Mouse (Mus musculus) spleen, adult 2 months (tissue): ENCODE results near the gene Plin3. TPM values are rescaled to one million over a fixed set of nuclear protein-coding genes. Genes with fewer than 3 reads are reported as not detected.
A peak's percentile ranks its signal among the peaks of the same experiment; 100 is the strongest.

ENCODE experiments used
- DNase-seq, 2 experiments: peaks; one replicate each; pipeline versions ENCODE4 v3.0.0 to v3.0.0-alpha.2; 2012 to 2021; ENCODE audit warnings: low spot score in 2 of 2, low read depth in 1 of 2
- H3K27ac ChIP-seq: fragments of 200-500 bp; 2 replicates; pipeline ENCODE4 v1.5.1; 2012; ENCODE audit warnings: low read length, inconsistent platforms; ENCODE audit not compliant: insufficient read depth
- H3K27me3 ChIP-seq: fragments of 200-500 bp; 2 replicates; pipeline ENCODE4 v1.6.1; 2012; ENCODE audit warnings: mild to moderate bottlenecking, moderate library complexity, low read length, inconsistent platforms; ENCODE audit not compliant: control insufficient read depth, insufficient read depth
- H3K36me3 ChIP-seq: fragments of 200-500 bp; 2 replicates; pipeline ENCODE4 v1.6.1; 2012; ENCODE audit warnings: mild to moderate bottlenecking, low read length, inconsistent platforms; ENCODE audit not compliant: control insufficient read depth, insufficient read depth
- H3K4me1 ChIP-seq: fragments of 200-500 bp; 2 replicates; pipeline ENCODE4 v1.6.1; 2011; ENCODE audit warnings: inconsistent platforms; ENCODE audit not compliant: control insufficient read depth, insufficient read depth, insufficient read length
- H3K4me3 ChIP-seq: fragments of 200-500 bp; 2 replicates; pipeline ENCODE4 v1.5.1; 2011; ENCODE audit warnings: mild to moderate bottlenecking, inconsistent platforms; ENCODE audit not compliant: insufficient read depth, insufficient read length; ENCODE audit errors: extremely low read depth
- CTCF ChIP-seq: fragments of 200-500 bp; IDR thresholded peaks from 2 replicates; pipeline ENCODE4 v1.5.1; 2011; ENCODE audit warnings: mild to moderate bottlenecking, inconsistent platforms; ENCODE audit not compliant: insufficient read depth, insufficient read length, insufficient replicate concordance; ENCODE audit errors: extremely low read depth
- POLR2A ChIP-seq: fragments of 200-500 bp; IDR thresholded peaks from 2 replicates; pipeline ENCODE4 v1.6.1; 2011; ENCODE audit warnings: low read depth, low read length, inconsistent platforms
- WGBS: fragments of 180-500 bp; shearing (Covaris S2); methylation state at CpG from one replicate; pipeline ENCODE4 v1.1.7; 2018; 5-methylcytosine and 5-hydroxymethylcytosine counted together
- polyA plus RNA-seq: library from polyadenylated mRNA; depleted of rRNA; stranded (reverse); fragments of >200 nt; gene quantifications from 2 replicates; pipeline ENCODE4 v1.2.3, GENCODE M21; 2012

Plin3 gene
- polyA plus RNA-seq, 1 experiment: 13.4 TPM

DNA sequence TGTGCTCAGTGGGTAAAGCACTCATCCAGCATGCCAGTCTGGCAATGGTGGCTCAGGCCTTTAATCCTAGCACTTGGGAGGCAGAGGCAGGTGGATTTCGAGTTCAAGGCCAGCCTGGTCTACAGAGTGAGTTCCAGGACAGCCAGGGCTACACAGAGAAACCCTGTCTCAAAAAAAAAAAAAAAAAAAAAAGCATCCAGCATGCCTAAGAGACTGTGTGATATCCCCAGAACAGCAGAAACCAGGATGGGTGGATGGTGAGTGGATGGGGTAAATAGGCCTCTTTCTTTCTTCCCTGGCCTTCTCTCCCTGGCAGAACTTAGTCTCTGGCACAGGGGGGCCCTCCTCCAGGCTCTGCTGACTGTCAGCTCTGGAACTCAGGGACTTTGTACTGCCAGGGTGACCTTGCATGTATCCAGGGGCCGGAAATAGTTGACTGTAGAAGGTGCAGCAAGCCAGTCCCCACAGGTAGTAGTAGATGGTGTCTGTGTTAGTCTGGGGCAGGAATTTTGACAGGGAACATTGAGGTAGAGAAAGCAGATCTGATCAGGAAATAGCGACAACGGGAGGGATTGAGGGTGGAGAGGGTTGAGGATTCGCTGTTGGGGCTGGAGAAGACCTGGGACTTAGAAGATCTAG is 16.7 kb downstream of the Plin3 start:
- TF ChIP-seq CTCF (no peak), POLR2A (no peak)
- WGBS: 22% methylated on average over 5 of the region's 5 CpGs
- H3K4me1 ChIP-seq: peaks cover 6% of the 10 kb centered on the region; the same call in 1 of the 2 replicates

GRCm38 (mm10) chr17:56273986-56274385 is 18.7 kb downstream of the Plin3 start:
- Histone ChIP-seq H3K27ac (no peak overlapping the region), H3K27me3 (no peaks in the 10 kb centered on the region), H3K36me3 (peaks cover 17% of the 10 kb centered on the region), H3K4me1 (peaks cover 6% of the 10 kb centered on the region; the same call in 1 of the 2 replicates), H3K4me3 (no peak overlapping the region)
- TF ChIP-seq POLR2A (no peak), CTCF (no peak)
- 87% methylated on average over 5 of the region's 5 CpGs for WGBS
- DNase-seq: no peak

More for the DNA sequence above, 16.7 kb downstream of the Plin3 start:
- H3K27me3 ChIP-seq: no peaks in the 10 kb centered on the region
- H3K4me3 ChIP-seq: peak overlapping the region; percentile 68
- H3K27ac ChIP-seq: peak overlapping the region; percentile 62
- H3K36me3 ChIP-seq: peaks cover 17% of the 10 kb centered on the region
- peak in 1 of 2 experiments; percentile 5 for DNase-seq

DNA sequence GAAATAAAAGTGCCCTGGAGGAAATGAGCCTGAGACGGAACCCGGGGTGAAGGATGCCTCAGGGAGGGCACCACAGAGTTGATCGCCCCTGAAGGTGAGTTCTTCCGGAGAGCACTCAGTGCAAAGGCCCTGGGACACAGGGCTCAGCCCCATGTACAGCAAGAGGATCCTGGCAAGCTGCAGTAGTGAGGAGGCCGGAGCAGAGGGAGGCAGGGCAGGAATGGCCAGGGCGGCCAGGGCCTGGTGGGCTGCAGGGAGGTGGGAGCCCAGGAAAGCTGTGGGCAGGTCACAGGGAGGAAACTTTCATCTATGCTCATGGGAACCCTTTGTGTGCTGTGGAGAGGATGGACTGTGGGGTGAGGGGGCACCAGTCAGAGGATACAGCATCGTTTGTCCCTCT is 19.2 kb downstream of the Plin3 start:
- 83% methylated on average over 7 of the region's 7 CpGs for WGBS
- Histone ChIP-seq H3K4me1 (peaks cover 6% of the 10 kb centered on the region; the same call in 1 of the 2 replicates), H3K4me3 (no peak overlapping the region), H3K27ac (peak overlapping the region; percentile 12; the same call in 1 of the 2 replicates), H3K27me3 (no peaks in the 10 kb centered on the region), H3K36me3 (peaks cover 17% of the 10 kb centered on the region)
- no peak for TF ChIP-seq CTCF
- no peak for TF ChIP-seq POLR2A
- DNase-seq: peak in 1 of 2 experiments; percentile 3

- 84% methylated on average over 3 of the region's 3 CpGs for WGBS
- H3K36me3 ChIP-seq: peaks cover 17% of the 10 kb centered on the region
- TF ChIP-seq CTCF: no peak
- no peak for TF ChIP-seq POLR2A
- H3K4me1 ChIP-seq: peaks cover 6% of the 10 kb centered on the region; the same call in 1 of the 2 replicates
- H3K27me3 ChIP-seq: no peaks in the 10 kb centered on the region
- DNase-seq: peak in 1 of 2 experiments; percentile 2
- no peak overlapping the region for H3K27ac ChIP-seq
- H3K4me3 ChIP-seq: no peak overlapping the region
These were observed 20.0 kb downstream of the Plin3 start for GRCm38 (mm10) chr17:56272644-56273043.

DNA sequence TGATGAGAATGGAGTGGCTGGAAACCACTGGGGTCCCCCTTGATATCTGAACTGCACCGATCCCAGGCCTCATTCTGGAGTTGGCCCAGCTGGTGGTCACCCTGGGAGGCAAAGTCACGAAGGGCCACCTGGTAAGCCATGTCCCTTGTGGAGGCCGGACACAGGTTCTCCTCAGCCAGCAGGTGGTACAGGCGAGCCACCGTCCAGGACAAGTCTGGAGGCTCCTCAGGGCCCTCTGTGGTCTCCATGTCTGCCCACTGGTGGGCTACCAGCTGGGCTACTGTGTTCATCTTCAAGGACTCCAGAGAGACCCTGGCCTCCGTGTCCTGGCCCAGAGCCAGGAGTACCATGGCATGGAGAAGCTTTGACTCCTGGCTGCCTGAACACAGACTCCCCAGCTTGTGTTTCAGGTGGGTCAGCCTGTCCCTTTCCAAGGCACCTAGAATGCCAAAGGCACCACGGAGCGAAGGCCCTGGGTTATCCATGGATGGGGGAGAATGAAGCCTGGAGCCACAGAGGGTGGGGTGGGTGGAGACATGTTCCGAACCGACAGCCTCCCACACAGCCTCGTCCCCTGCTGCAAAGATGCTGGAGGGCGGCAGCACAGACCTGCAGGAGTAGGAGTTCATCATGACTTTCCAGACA is 20.9 kb downstream of the Plin3 start:
- Histone ChIP-seq H3K27ac (no peak overlapping the region), H3K4me1 (peaks cover 8% of the 10 kb centered on the region; the same call in 1 of the 2 replicates), H3K36me3 (peaks cover 17% of the 10 kb centered on the region), H3K4me3 (no peak overlapping the region), H3K27me3 (no peaks in the 10 kb centered on the region)
- 90% methylated on average over 12 of the region's 12 CpGs for WGBS
- TF ChIP-seq CTCF (no peak), POLR2A (no peak)
- DNase-seq: no peak

DNA sequence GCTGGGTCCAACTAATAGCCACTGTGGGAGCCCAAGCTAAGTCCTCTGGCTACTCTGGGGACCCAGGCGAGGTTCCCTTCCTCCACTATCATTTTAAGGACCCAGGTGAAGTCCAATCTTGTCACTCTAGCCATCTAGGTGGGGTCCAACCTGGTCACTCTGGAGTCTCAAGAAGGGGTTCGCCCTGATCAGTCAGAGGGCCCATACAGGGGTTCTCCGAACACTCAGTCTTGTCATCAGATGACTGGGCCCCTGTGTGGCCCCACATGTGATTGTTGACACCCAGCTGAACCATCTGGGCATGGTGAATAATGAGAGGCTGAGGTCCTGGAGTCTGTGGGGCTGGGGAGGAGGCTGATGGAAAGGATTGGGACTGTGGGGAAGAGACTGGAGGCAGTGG is 22.9 kb downstream of the Plin3 start:
- H3K27ac ChIP-seq: 0 out of 2 replicates have a peak overlapping the region, but pooled peaks have one; percentile 74
- peaks cover 17% of the 10 kb centered on the region; the same call in 1 of the 2 replicates for H3K4me1 ChIP-seq
- peaks cover 17% of the 10 kb centered on the region for H3K36me3 ChIP-seq
- H3K27me3 ChIP-seq: no peaks in the 10 kb centered on the region
- no peak overlapping the region for H3K4me3 ChIP-seq
- WGBS: 79% methylated on average over 3 of the region's 3 CpGs
- TF ChIP-seq POLR2A (no peak), CTCF (no peak)
- no peak for DNase-seq
